Mouse (Mus musculus) heart, postnatal 0 days (tissue): ENCODE data around the gene D1Ertd622e. TPM values are rescaled to one million over a fixed set of nuclear protein-coding genes. Genes with fewer than 3 reads are reported as not detected.
"Not testable (repeated sequence)": the region's sequence is repeated elsewhere in the genome, so short reads cannot be mapped to it uniquely, and the experiment has no call there.

Experiments
- ATAC-seq: fragments of 200-750 bp; cut with Nextera tagmentation; 2 replicates; pipeline ENCODE4 v1.8.0; 2017; ENCODE audit warnings: low read depth, moderate number of reproducible peaks, moderate library complexity; ENCODE audit not compliant: insufficient read depth
- DNase-seq: peaks from one replicate; pipeline ENCODE4 v3.0.0-alpha.2; 2016; ENCODE audit warnings: low spot score
- H3K27ac ChIP-seq: fragments of 300-500 bp; sonication (generic); 2 replicates; pipeline ENCODE4 v1.5.1; 2014; ENCODE audit warnings: low read depth, mild to moderate bottlenecking
- H3K27me3 ChIP-seq: fragments of 300-500 bp; sonication (generic); 2 replicates; pipeline ENCODE4 v1.6.1; 2014; ENCODE audit warnings: low read length, mixed read lengths; ENCODE audit not compliant: control insufficient read depth, insufficient read depth
- H3K36me3 ChIP-seq: fragments of 300-500 bp; sonication (generic); replicated peaks from 2 replicates; pipeline ENCODE4 v1.6.1; 2014; ENCODE audit warnings: low read length, mixed read lengths; ENCODE audit not compliant: control insufficient read depth, insufficient read depth
- H3K4me1 ChIP-seq: fragments of 300-500 bp; sonication (generic); 2 replicates; pipeline ENCODE4 v1.6.1; 2014; ENCODE audit warnings: antibody characterized with exemption; ENCODE audit not compliant: control insufficient read depth, insufficient read depth
- H3K4me2 ChIP-seq: fragments of 300-500 bp; sonication (generic); 2 replicates; pipeline ENCODE4 v1.6.1; 2014; ENCODE audit warnings: low read depth, mild to moderate bottlenecking, low read length, moderate library complexity
- H3K4me3 ChIP-seq: fragments of 300-500 bp; sonication (generic); 2 replicates; pipeline ENCODE4 v1.5.1; 2014; ENCODE audit warnings: low read depth, low read length
- H3K9ac ChIP-seq: fragments of 300-500 bp; sonication (generic); replicated peaks from 2 replicates; pipeline ENCODE4 v1.6.1; 2014; ENCODE audit warnings: low read depth, low read length, mixed read lengths
- H3K9me3 ChIP-seq: fragments of 300-500 bp; sonication (generic); replicated peaks from 2 replicates; pipeline ENCODE4 v1.6.1; 2016; ENCODE audit warnings: low read length; ENCODE audit not compliant: control insufficient read depth
- CTCF ChIP-seq: IDR thresholded peaks from 2 replicates; pipeline ENCODE4 v1.5.1; 2016; ENCODE audit warnings: antibody characterized with exemption, control low read depth, low read depth
- EP300 ChIP-seq: IDR thresholded peaks from 2 replicates; pipeline ENCODE4 v1.6.1; 2016; ENCODE audit warnings: antibody characterized with exemption, low read depth
- WGBS: fragments of 180-500 bp; shearing (Covaris S2); extraction: QIAGEN DNeasy Blood & Tissue Kit; methylation state at CpG from one replicate; pipeline ENCODE4 v1.1.7; 2014; 5-methylcytosine and 5-hydroxymethylcytosine counted together
- polyA plus RNA-seq: library from polyadenylated mRNA; unstranded; fragments of >200 nt; fragmentation: Nextera tagmentation; extraction: Ambion mirVana; gene quantifications from 2 replicates; pipeline ENCODE4 v1.2.1, GENCODE M21; 2015
- total RNA-seq: library from RNA; depleted of rRNA; stranded (reverse); fragments of >200 nt; gene quantifications from 2 replicates; pipeline ENCODE4 v1.2.3, GENCODE M21; 2014; ENCODE audit warnings: low replicate concordance

Gene D1Ertd622e
- total and polyA plus RNA-seq, 2 experiments from 2014 or later: 2.2 to 5.3 TPM

- no peak overlapping the region for H3K9ac ChIP-seq
- DNase-seq (no peak), ATAC-seq (no peak)
- no peak for TF ChIP-seq EP300
- TF ChIP-seq CTCF: no peak
- H3K4me2 ChIP-seq: no peak overlapping the region
- no peak overlapping the region for H3K27ac ChIP-seq
- no peaks in the 10 kb centered on the region for H3K4me1 ChIP-seq
- H3K9me3 ChIP-seq: no peaks in the 10 kb centered on the region
- no peak overlapping the region for H3K4me3 ChIP-seq
- no peaks in the 10 kb centered on the region for H3K27me3 ChIP-seq
- no peaks in the 10 kb centered on the region for H3K36me3 ChIP-seq
Observed at GRCm38 (mm10) chr1:97585106-97585505, 76.8 kb downstream of the D1Ertd622e start.

GRCm38 (mm10) chr1:97584171-97584570 lies 77.7 kb downstream of the D1Ertd622e start:
- 74% methylated on average over 3 of the region's 3 CpGs for WGBS
- no peaks in the 10 kb centered on the region for H3K27me3 ChIP-seq
- H3K36me3 ChIP-seq: no peaks in the 10 kb centered on the region
- no peak for DNase-seq
- no peak for TF ChIP-seq CTCF
- TF ChIP-seq EP300: no peak
- no peak overlapping the region for H3K27ac ChIP-seq
- H3K4me2 ChIP-seq: no peak overlapping the region
- no peak overlapping the region for H3K4me3 ChIP-seq
- no peaks in the 10 kb centered on the region for H3K4me1 ChIP-seq
- H3K9me3 ChIP-seq: no peaks in the 10 kb centered on the region
- no peak for ATAC-seq
- H3K9ac ChIP-seq: no peak overlapping the region

GRCm38 (mm10) chr1:97583085-97583484 lies 78.8 kb downstream of the D1Ertd622e start:
- H3K9ac ChIP-seq: no peak overlapping the region
- H3K4me3 ChIP-seq: no peak overlapping the region
- H3K36me3 ChIP-seq: no peaks in the 10 kb centered on the region
- 50% methylated on average over 4 of the region's 4 CpGs for WGBS
- no peak overlapping the region for H3K27ac ChIP-seq
- H3K27me3 ChIP-seq: no peaks in the 10 kb centered on the region
- DNase-seq: no peak
- ATAC-seq: no peak
- no peaks in the 10 kb centered on the region for H3K9me3 ChIP-seq
- no peak overlapping the region for H3K4me2 ChIP-seq
- TF ChIP-seq EP300: no peak
- TF ChIP-seq CTCF: no peak
- no peaks in the 10 kb centered on the region for H3K4me1 ChIP-seq

GRCm38 (mm10) chr1:97580680-97581079 lies 81.2 kb downstream of the D1Ertd622e start:
- not testable (repeated sequence) for DNase-seq, H3K4me3 ChIP-seq, H3K9ac ChIP-seq, H3K27ac ChIP-seq, H3K4me1 ChIP-seq, H3K27me3 ChIP-seq, H3K9me3 ChIP-seq, ATAC-seq, H3K36me3 ChIP-seq, H3K4me2 ChIP-seq

- Histone ChIP-seq H3K4me3 (no peak overlapping the region), H3K36me3 (no peaks in the 10 kb centered on the region), H3K9ac (no peak overlapping the region), H3K27me3 (no peaks in the 10 kb centered on the region), H3K27ac (no peak overlapping the region), H3K4me2 (no peak overlapping the region), H3K9me3 (no peaks in the 10 kb centered on the region), H3K4me1 (no peaks in the 10 kb centered on the region)
- WGBS: 66% methylated on average over 3 of the region's 3 CpGs
- ATAC-seq: no peak
- TF ChIP-seq EP300 (no peak), CTCF (no peak)
- no peak for DNase-seq
Observed at GRCm38 (mm10) chr1:97580270-97580669, 81.6 kb downstream of the D1Ertd622e start.

GRCm38 (mm10) chr1:97578025-97578417 lies 83.9 kb downstream of the D1Ertd622e start:
- ATAC-seq: no peak

More at GRCm38 (mm10) chr1:97578025-97578417, 83.9 kb downstream of the D1Ertd622e start:
- Histone ChIP-seq H3K27me3 (no peaks in the 10 kb centered on the region), H3K4me2 (no peak overlapping the region), H3K36me3 (no peaks in the 10 kb centered on the region), H3K9me3 (no peaks in the 10 kb centered on the region), H3K9ac (no peak overlapping the region), H3K4me3 (no peak overlapping the region), H3K27ac (no peak overlapping the region), H3K4me1 (no peaks in the 10 kb centered on the region)
- WGBS: 81% methylated on average over 3 of the region's 3 CpGs
- no peak for TF ChIP-seq EP300
- DNase-seq: no peak
